Mouse (Mus musculus) liver, postnatal 0 days (tissue): ENCODE measurements around the gene Myo1d.

Experiments
- CTCF ChIP-seq: sonication (generic); IDR thresholded peaks from 2 replicates; pipeline ENCODE4 v1.5.1; 2016; ENCODE audit warnings: antibody characterized with exemption, low read depth
- EP300 ChIP-seq: IDR thresholded peaks from 2 replicates; pipeline ENCODE4 v1.6.1; 2016; ENCODE audit warnings: antibody characterized with exemption, low read depth, mild to moderate bottlenecking

DNA sequence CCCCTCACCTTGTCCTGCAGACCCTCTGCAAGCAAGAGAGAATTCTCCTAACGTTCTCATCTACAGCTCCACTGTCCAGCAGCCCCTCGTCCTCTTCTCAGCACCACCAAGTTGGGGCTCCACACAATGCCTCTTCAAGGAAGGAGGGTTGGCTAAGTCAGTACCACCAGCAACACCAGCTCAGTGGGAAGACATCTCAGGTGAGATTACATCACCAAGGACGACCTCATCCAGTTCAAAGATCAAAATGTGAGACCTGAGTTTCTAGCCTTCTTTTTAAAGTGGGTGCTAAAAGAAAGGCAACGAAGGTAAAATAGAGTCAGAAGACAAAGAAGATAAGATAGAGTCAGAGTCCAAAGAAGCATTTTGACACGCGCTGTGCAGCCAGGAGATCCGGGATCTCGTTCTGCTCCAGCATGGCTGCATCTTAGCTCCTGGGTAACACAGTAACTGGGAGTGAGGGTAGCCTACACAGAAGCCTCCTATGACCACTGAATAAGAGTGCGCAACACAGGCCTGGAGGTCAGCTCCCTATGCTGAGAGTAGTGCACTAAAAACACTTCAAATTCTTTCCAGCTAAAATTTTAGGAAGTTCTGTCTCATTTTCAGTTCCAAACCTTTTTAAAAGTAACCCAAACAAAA, 56.3 kb downstream of the Myo1d start:
- TF ChIP-seq CTCF (no peak), EP300 (no peak)
